Mouse (Mus musculus) CH12.LX (cell line): ENCODE results near the gene Ddias. TPM values are rescaled to one million over a fixed set of nuclear protein-coding genes. Genes with fewer than 3 reads are reported as not detected.

Experiments used
- DNase-seq: peaks from one replicate; pipeline ENCODE4 v3.0.0-alpha.2; 2013; ENCODE audit errors: extremely low read depth
- H3K27ac ChIP-seq: 2 replicates; pipeline ENCODE4 v1.5.1; 2012; ENCODE audit warnings: low read depth, mild to moderate bottlenecking, control low read depth, moderate library complexity; ENCODE audit not compliant: insufficient read depth
- H3K27me3 ChIP-seq: replicated peaks from 2 replicates; pipeline ENCODE3; 2012; ENCODE audit warnings: inconsistent platforms
- H3K36me3 ChIP-seq, 2 experiments: replicated peaks in 1 of 2; 2 replicates each; pipeline versions ENCODE3 to v1.6.1; 2012; ENCODE audit warnings: inconsistent platforms in 1 of 2, low read length in 1 of 2, mild to moderate bottlenecking in 1 of 2, mixed read lengths in 1 of 2, moderate library complexity in 1 of 2; ENCODE audit not compliant: control insufficient read depth in 1 of 2, insufficient read depth in 1 of 2
- H3K4me1 ChIP-seq, 2 experiments: 2 replicates each; pipeline ENCODE4 v1.6.1; 2012; ENCODE audit warnings: inconsistent platforms in 1 of 2, moderate library complexity in 1 of 2; ENCODE audit not compliant: insufficient read depth in 2 of 2, control insufficient read depth in 1 of 2
- H3K4me2 ChIP-seq: 2 replicates; pipeline ENCODE4 v1.6.1; 2012; ENCODE audit warnings: low read depth, mild to moderate bottlenecking, control low read depth; ENCODE audit not compliant: poor library complexity, insufficient read depth, severe bottlenecking
- H3K4me3 ChIP-seq, 3 experiments: fragments of 150-350 bp in 1 of 3; sonication (generic) in 1 of 3; replicated peaks in 1 of 3; 2 replicates each; pipeline versions ENCODE3 to v1.5.1; 2011 to 2012; ENCODE audit warnings: low read depth in 2 of 3, low read length in 2 of 3, mild to moderate bottlenecking in 2 of 3, moderate library complexity in 2 of 3, control low read depth in 1 of 3, improper control_type of control experiment in 1 of 3, inconsistent platforms in 1 of 3, mixed read lengths in 1 of 3; ENCODE audit not compliant: poor library complexity in 1 of 3
- H3K79me2 ChIP-seq: replicated peaks from 2 replicates; pipeline ENCODE4 v1.6.1; 2012; ENCODE audit warnings: mild to moderate bottlenecking, moderate library complexity; ENCODE audit not compliant: control insufficient read depth, poor library complexity, insufficient read depth, severe bottlenecking; ENCODE audit errors: extremely low read depth
- H3K9ac ChIP-seq: 2 replicates; pipeline ENCODE4 v1.6.1; 2012; ENCODE audit warnings: low read depth, mild to moderate bottlenecking, control low read depth, moderate library complexity; ENCODE audit not compliant: insufficient read depth
- H3K9me3 ChIP-seq: replicated peaks from 2 replicates; pipeline ENCODE3; 2012; ENCODE audit warnings: low read length, inconsistent platforms, mixed read lengths
- CHD1 ChIP-seq: IDR thresholded peaks from 2 replicates; pipeline ENCODE4 v1.6.1; 2012; ENCODE audit warnings: low read depth, low read length, improper control_type of control experiment, inconsistent platforms
- CHD2 ChIP-seq: IDR thresholded peaks from 2 replicates; pipeline ENCODE4 v1.6.1; 2011; ENCODE audit warnings: low read length, improper control_type of control experiment
- ELF1 ChIP-seq: IDR thresholded peaks from 2 replicates; pipeline ENCODE4 v1.6.1; 2014; ENCODE audit warnings: low read depth, mild to moderate bottlenecking, inconsistent platforms, low read length, improper control_type of control experiment
- GABPA ChIP-seq: IDR thresholded peaks from 2 replicates; pipeline ENCODE4 v1.6.1; 2012; ENCODE audit warnings: low read depth, low read length, improper control_type of control experiment, inconsistent platforms; ENCODE audit not compliant: insufficient replicate concordance
- IRF4 ChIP-seq: IDR thresholded peaks from 2 replicates; pipeline ENCODE4 v1.6.1; 2014; ENCODE audit warnings: low read depth, mild to moderate bottlenecking, inconsistent platforms, low read length, improper control_type of control experiment
- JUN ChIP-seq: IDR thresholded peaks from 2 replicates; pipeline ENCODE4 v1.6.1; 2011; ENCODE audit warnings: low read depth, mild to moderate bottlenecking, low read length, improper control_type of control experiment, moderate library complexity; ENCODE audit not compliant: insufficient read depth
- KAT2A ChIP-seq: IDR thresholded peaks from 2 replicates; pipeline ENCODE4 v1.6.1; 2012; ENCODE audit warnings: low read length, improper control_type of control experiment, inconsistent platforms; ENCODE audit not compliant: insufficient replicate concordance
- MAX ChIP-seq: IDR thresholded peaks from 2 replicates; pipeline ENCODE4 v1.6.1; 2011; ENCODE audit warnings: low read length, improper control_type of control experiment
- MAZ ChIP-seq: IDR thresholded peaks from 2 replicates; pipeline ENCODE4 v1.6.1; 2012; ENCODE audit warnings: low read depth, mild to moderate bottlenecking, inconsistent platforms, low read length, improper control_type of control experiment, moderate library complexity
- MYC ChIP-seq: IDR thresholded peaks from 2 replicates; pipeline ENCODE4 v1.6.1; 2011; ENCODE audit warnings: low read depth, mild to moderate bottlenecking, improper control_type of control experiment, low read length
- NRF1 ChIP-seq: IDR thresholded peaks from 2 replicates; pipeline ENCODE4 v1.6.1; 2014; ENCODE audit warnings: low read depth, mild to moderate bottlenecking, inconsistent platforms, low read length, improper control_type of control experiment, moderate library complexity
- PAX5 ChIP-seq: IDR thresholded peaks from 2 replicates; pipeline ENCODE4 v1.6.1; 2012; ENCODE audit warnings: low read length, inconsistent platforms, mixed read lengths
- POLR2A ChIP-seq: IDR thresholded peaks from 2 replicates; pipeline ENCODE4 v1.6.1; 2011; ENCODE audit warnings: low read depth, mild to moderate bottlenecking, improper control_type of control experiment, low read length
- RAD21 ChIP-seq: IDR thresholded peaks from 2 replicates; pipeline ENCODE4 v1.6.1; 2011; ENCODE audit warnings: low read depth, mild to moderate bottlenecking, low read length, improper control_type of control experiment, moderate library complexity
- RCOR1 ChIP-seq: conservative IDR thresholded peaks from 2 replicates; pipeline ENCODE4 v1.6.1; 2012; ENCODE audit warnings: low read depth, mild to moderate bottlenecking, inconsistent platforms, low read length, improper control_type of control experiment
- SIN3A ChIP-seq: IDR thresholded peaks from 2 replicates; pipeline ENCODE4 v1.6.1; 2012; ENCODE audit warnings: low read length, improper control_type of control experiment, inconsistent platforms
- TBP ChIP-seq: conservative IDR thresholded peaks from 2 replicates; pipeline ENCODE4 v1.6.1; 2011; ENCODE audit warnings: low read depth, low read length, improper control_type of control experiment
- TCF12 ChIP-seq: IDR thresholded peaks from 2 replicates; pipeline ENCODE4 v1.6.1; 2014; ENCODE audit warnings: low read depth, mild to moderate bottlenecking, inconsistent platforms, low read length, improper control_type of control experiment
- UBTF ChIP-seq: IDR thresholded peaks from 2 replicates; pipeline ENCODE4 v1.6.1; 2012; ENCODE audit warnings: low read depth, mild to moderate bottlenecking, inconsistent platforms, low read length, improper control_type of control experiment, moderate library complexity
- USF1 ChIP-seq: IDR thresholded peaks from 2 replicates; pipeline ENCODE4 v1.6.1; 2014; ENCODE audit warnings: low read depth, mild to moderate bottlenecking, inconsistent platforms, low read length, improper control_type of control experiment
- ZC3H11A ChIP-seq: IDR thresholded peaks from 2 replicates; pipeline ENCODE4 v1.6.1; 2012; ENCODE audit warnings: low read depth, mild to moderate bottlenecking, inconsistent platforms, low read length, improper control_type of control experiment
- ZMIZ1 ChIP-seq: IDR thresholded peaks from 2 replicates; pipeline ENCODE4 v1.6.1; 2012; ENCODE audit warnings: low read depth, mild to moderate bottlenecking, inconsistent platforms, low read length, improper control_type of control experiment
- ZNF384 ChIP-seq: IDR thresholded peaks from 2 replicates; pipeline ENCODE4 v1.6.1; 2012; ENCODE audit warnings: low read depth, low read length, improper control_type of control experiment, inconsistent platforms
- dilution Hi-C: fragments of 300-500 bp; cut with MboI; formaldehyde crosslinking; loops from 2 replicates; pipeline ENCODE4 v1.14.3; 2020; ENCODE audit warnings: low sequenced_read_pairs; ENCODE audit not compliant: extremely low pct_unique_long_range_greater_than_20kb, extremely low pct_ligation_motif_present
- in situ Hi-C: fragments of 300-500 bp; cut with MboI; formaldehyde crosslinking; loops from 3 replicates; pipeline ENCODE4 v1.14.3; 2019; ENCODE audit warnings: low sequenced_read_pairs, low pct_ligation_motif_present, low pct_unique_long_range_greater_than_20kb, mixed read lengths
- polyA plus RNA-seq: library from polyadenylated mRNA; unstranded; fragments of >175 nt; gene quantifications from 2 replicates; pipeline ENCODE4 v1.2.1, GENCODE M21; 2012; ENCODE audit warnings: low read depth; ENCODE audit not compliant: insufficient read length
- total RNA-seq, 2 experiments: library from RNA; depleted of rRNA; stranded (reverse); fragments of 300-350 nt in 1 of 2; fragments of >200 nt in 1 of 2; gene quantifications; 2 replicates each; pipeline ENCODE4 v1.2.3; 2012 to 2014

The Ddias gene
- total and polyA plus RNA-seq, 3 experiments, result 17.5 to 38.0 (median 24.0) TPM

DNA sequence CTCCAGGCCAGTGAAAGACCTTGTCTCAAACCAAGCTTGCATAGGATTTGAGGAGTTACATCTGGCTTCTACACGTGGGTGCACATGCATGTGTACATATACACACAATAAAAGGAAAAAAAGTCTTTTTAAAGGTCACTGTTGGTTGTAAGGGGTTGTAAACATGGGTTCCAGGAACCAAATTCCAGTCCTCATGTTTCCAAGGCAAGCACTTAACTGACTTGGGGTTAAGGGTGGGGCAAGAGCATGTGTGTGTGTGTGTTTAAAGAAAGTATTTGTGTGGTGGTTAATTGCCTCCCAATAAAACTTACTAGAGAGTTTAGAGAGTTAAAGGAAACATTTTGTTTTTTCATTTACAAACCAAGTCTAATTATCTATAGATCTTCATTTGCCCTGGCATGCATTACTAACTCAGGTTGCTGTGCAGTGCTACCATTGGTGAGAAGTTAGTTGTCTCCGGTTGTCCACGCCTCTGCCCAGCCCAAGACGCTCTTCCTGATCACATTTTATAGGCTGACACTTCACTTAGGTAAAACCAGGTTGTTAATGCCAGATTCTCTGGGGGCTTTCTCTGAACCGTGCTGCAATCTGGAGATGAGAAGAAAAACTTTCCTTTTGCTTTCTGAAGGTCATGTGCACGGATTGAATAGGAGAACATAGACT, 11.1 kb upstream of the Ddias start:
- peaks cover 0 to 17% of the 10 kb centered on the region in 2 experiments; a peak in 1 of 4 replicates for H3K4me1 ChIP-seq

DNA sequence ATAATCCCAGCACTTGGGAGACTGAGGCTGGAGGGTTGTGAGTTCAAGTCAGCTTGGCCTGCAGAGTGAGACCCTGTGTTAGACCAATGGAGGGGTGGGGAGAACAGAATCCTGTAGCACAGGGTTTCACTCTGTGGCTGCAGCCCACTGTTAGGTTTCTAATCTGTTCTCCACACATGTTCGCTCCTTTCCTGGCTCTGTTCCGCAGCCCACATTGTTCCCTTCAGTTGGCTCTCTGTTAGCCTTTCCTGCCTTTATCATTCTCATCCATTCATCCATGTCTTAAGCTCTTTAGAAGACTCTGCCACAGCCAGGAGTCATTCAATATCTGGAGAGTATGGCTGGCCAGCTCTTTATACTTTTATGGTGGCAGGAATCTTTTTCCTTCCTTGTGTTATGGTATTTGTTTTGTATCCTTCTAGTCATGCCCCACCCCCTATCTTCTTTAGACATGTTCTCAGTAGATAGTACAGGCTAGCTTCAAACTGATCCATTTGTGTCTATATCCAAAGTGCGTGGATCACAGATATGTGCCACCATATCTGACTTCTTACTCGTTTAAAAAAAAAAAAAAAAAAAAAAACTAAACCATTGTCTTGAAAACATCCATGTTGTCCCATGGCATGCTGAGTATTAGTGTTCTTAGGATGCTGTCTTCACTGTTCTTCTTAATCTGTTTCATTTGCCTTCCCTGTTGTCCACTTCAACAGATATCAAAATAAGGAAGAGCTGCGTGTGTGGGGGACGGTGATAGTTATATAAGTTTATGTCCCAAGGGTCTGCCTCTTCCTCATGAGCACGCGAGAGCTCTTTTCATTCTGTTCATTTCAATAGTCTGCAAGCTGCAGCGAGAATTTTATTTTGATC, 10.0 kb upstream of the Ddias start:
- Histone ChIP-seq H3K9ac (no peak overlapping the region), H3K79me2 (no peaks in the 10 kb centered on the region), H3K4me3 (no peak overlapping the region), H3K4me1 (peaks cover 6 to 28% of the 10 kb centered on the region in 2 experiments), H3K27me3 (no peaks in the 10 kb centered on the region), H3K36me3 (peaks cover 0 to 61% of the 10 kb centered on the region in 2 experiments), H3K27ac (no peak overlapping the region), H3K4me2 (no peak overlapping the region), H3K9me3 (no peaks in the 10 kb centered on the region)
- dilution Hi-C loops (no loop called here), in situ Hi-C loops (no loop called here)
- DNase-seq, result no peak
- no peak for TF ChIP-seq IRF4
- TF ChIP-seq CHD1, result no peak
- TF ChIP-seq POLR2A, result no peak
- no peak for TF ChIP-seq MYC
- TF ChIP-seq MAX, result no peak
- no peak for TF ChIP-seq ZC3H11A
- no peak for TF ChIP-seq USF1
- TF ChIP-seq SIN3A, result no peak
- no peak for TF ChIP-seq TBP
- TF ChIP-seq ZMIZ1, result no peak
- TF ChIP-seq MAZ, result no peak
- TF ChIP-seq TCF12, result no peak
- no peak for TF ChIP-seq JUN
- TF ChIP-seq ELF1, result no peak
- TF ChIP-seq UBTF, result no peak

More for the DNA sequence above, 11.1 kb upstream of the Ddias start:
- no peaks in the 10 kb centered on the region for H3K79me2 ChIP-seq
- H3K4me2 ChIP-seq, result no peak overlapping the region
- H3K27ac ChIP-seq, result no peak overlapping the region
- H3K9me3 ChIP-seq, result no peaks in the 10 kb centered on the region
- TF ChIP-seq POLR2A (no peak), UBTF (no peak), PAX5 (no peak), ELF1 (no peak), RAD21 (no peak), NRF1 (no peak), RCOR1 (no peak), TBP (no peak), MYC (no peak), GABPA (no peak), KAT2A (no peak), ZMIZ1 (no peak), ZNF384 (no peak), CHD2 (no peak)
- dilution Hi-C loops (no loop called here), in situ Hi-C loops (no loop called here)
- peaks cover 0 to 70% of the 10 kb centered on the region in 2 experiments for H3K36me3 ChIP-seq
- DNase-seq, result no peak
- H3K9ac ChIP-seq, result no peak overlapping the region
- no peak overlapping the region for H3K4me3 ChIP-seq
- no peaks in the 10 kb centered on the region for H3K27me3 ChIP-seq
